Mouse (Mus musculus): ENCODE measurements around the gene Prrt4.

Gene Prrt4

GRCm38 (mm10) chr6:29150001-29150400 lies 29.4 kb downstream of the Prrt4 start:
- no peak for DNase-seq (ENCODE audit: low read depth, low spot score)

GRCm38 (mm10) chr6:29147407-29148010 lies 31.9 kb downstream of the Prrt4 start:
- DNase-seq (ENCODE audit: low read depth, low spot score), result no peak

GRCm38 (mm10) chr6:29146641-29147040 lies 32.7 kb downstream of the Prrt4 start:
- no peak for DNase-seq (ENCODE audit: low read depth, low spot score)

- no peak for DNase-seq (ENCODE audit: low read depth, low spot score)
These were observed 33.7 kb downstream of the Prrt4 start for GRCm38 (mm10) chr6:29145456-29146307.

- DNase-seq (ENCODE audit: low read depth, low spot score), result no peak
These were observed 34.4 kb downstream of the Prrt4 start for GRCm38 (mm10) chr6:29144971-29145370.

- peak; percentile 65 for DNase-seq (ENCODE audit: low read depth, low spot score)
These were observed 35.8 kb downstream of the Prrt4 start for GRCm38 (mm10) chr6:29143608-29144007.

GRCm38 (mm10) chr6:29137441-29137840 lies 41.9 kb downstream of the Prrt4 start:
- no peak for DNase-seq (ENCODE audit: low read depth, low spot score)

GRCm38 (mm10) chr6:29133100-29133499 lies 46.3 kb downstream of the Prrt4 start:
- no peak for DNase-seq (ENCODE audit: low read depth, low spot score)

- no peak for DNase-seq (ENCODE audit: low read depth, low spot score)
These were observed 52.4 kb downstream of the Prrt4 start for GRCm38 (mm10) chr6:29126878-29127426.

GRCm38 (mm10) chr6:29119990-29120389 lies 59.4 kb downstream of the Prrt4 start:
- no peak for DNase-seq (ENCODE audit: low read depth, low spot score)
